Mouse (Mus musculus) limb, embryonic 14.5 days (tissue): Measurements from ENCODE around the gene Osbpl2. TPM values are rescaled to one million over a fixed set of nuclear protein-coding genes. Genes with fewer than 3 reads are reported as not detected.
A peak's percentile ranks its signal among the peaks of the same experiment; 100 is the strongest.

Experiments
- ATAC-seq: fragments of 200-750 bp; cut with Nextera tagmentation; 2 replicates; pipeline ENCODE4 v1.8.0; 2017; ENCODE audit warnings: low read depth, moderate number of reproducible peaks, moderate TSS enrichment; ENCODE audit not compliant: low FRiP score
- DNase-seq: peaks from one replicate; pipeline ENCODE4 v3.0.0-alpha.2; 2015; ENCODE audit warnings: low spot score
- H3K27ac ChIP-seq: fragments of 300-500 bp; sonication (generic); replicated peaks from 2 replicates; pipeline ENCODE4 v1.5.1; 2014; ENCODE audit warnings: low read depth, mild to moderate bottlenecking, low read length, moderate library complexity, mixed read lengths
- H3K27me3 ChIP-seq: fragments of 300-500 bp; sonication (generic); 2 replicates; pipeline ENCODE4 v1.6.1; 2014; ENCODE audit warnings: low read length, mixed read lengths; ENCODE audit not compliant: control insufficient read depth, insufficient read depth
- H3K36me3 ChIP-seq: fragments of 300-500 bp; sonication (generic); 2 replicates; pipeline ENCODE4 v1.6.1; 2014; ENCODE audit warnings: mild to moderate bottlenecking, low read length, moderate library complexity, mixed read lengths; ENCODE audit not compliant: control insufficient read depth, insufficient read depth
- H3K4me1 ChIP-seq: fragments of 300-500 bp; sonication (generic); 2 replicates; pipeline ENCODE4 v1.6.1; 2014; ENCODE audit warnings: antibody characterized with exemption, low read length, mixed read lengths; ENCODE audit not compliant: control insufficient read depth, insufficient read depth
- H3K4me2 ChIP-seq: fragments of 300-500 bp; sonication (generic); replicated peaks from 2 replicates; pipeline ENCODE4 v1.6.1; 2014; ENCODE audit warnings: low read depth, mild to moderate bottlenecking, low read length, moderate library complexity; ENCODE audit not compliant: severe bottlenecking
- H3K4me3 ChIP-seq: fragments of 300-500 bp; sonication (generic); replicated peaks from 2 replicates; pipeline ENCODE4 v1.5.1; 2014; ENCODE audit warnings: low read length
- H3K9ac ChIP-seq: fragments of 300-500 bp; sonication (generic); 2 replicates; pipeline ENCODE4 v1.6.1; 2014; ENCODE audit warnings: mild to moderate bottlenecking, low read depth, low read length, moderate library complexity; ENCODE audit not compliant: severe bottlenecking
- H3K9me3 ChIP-seq: fragments of 300-500 bp; sonication (generic); 2 replicates; pipeline ENCODE4 v1.6.1; 2016; ENCODE audit warnings: low read length; ENCODE audit not compliant: control insufficient read depth
- POLR2A ChIP-seq: fragments of 200-500 bp; IDR thresholded peaks from 2 replicates; pipeline ENCODE4 v1.8.0; 2012; ENCODE audit warnings: inconsistent platforms, mild to moderate bottlenecking, moderate library complexity, borderline replicate concordance; ENCODE audit not compliant: insufficient read depth, insufficient read length; ENCODE audit errors: extremely low read depth
- WGBS: fragments of 180-500 bp; shearing (Covaris S2); extraction: QIAGEN DNeasy Blood & Tissue Kit; methylation state at CpG from one replicate; pipeline ENCODE4 v1.1.7; 2014; 5-methylcytosine and 5-hydroxymethylcytosine counted together
- polyA plus RNA-seq, 2 experiments: library from polyadenylated mRNA; depleted of rRNA in 1 of 2; stranded (reverse) in 1 of 2; unstranded in 1 of 2; fragments of >200 nt; fragmentation: Nextera tagmentation in 1 of 2; extraction: Ambion mirVana in 1 of 2; gene quantifications; 2 replicates each; pipeline versions ENCODE4 v1.2.1 to v1.2.3; 2012 to 2014

The Osbpl2 gene
- polyA plus RNA-seq, 2 experiments = 28.6 to 42.2 TPM

DNA sequence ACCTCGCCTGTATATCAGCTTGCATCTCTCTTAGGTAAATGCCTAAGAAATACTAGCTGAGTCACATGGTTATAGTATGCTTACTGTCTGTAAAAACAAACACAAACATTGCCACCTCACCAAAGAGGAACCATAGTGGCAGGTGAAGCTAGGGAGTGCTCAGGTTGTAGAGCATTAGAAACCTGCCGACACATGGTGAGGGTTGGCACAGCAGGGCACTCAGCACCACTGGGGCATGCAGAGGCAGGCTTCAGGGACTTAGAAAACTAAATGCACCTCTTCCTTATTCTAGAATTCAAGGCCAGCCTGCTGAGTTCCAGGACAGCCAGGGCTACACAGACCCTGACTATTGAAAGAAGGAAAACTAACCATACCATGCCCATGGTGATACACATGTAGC, 47.8 kb downstream of the Osbpl2 start:
- 83% methylated on average over 2 of the region's 2 CpGs for WGBS
- no peak overlapping the region for H3K9ac ChIP-seq
- no peaks in the 10 kb centered on the region for H3K9me3 ChIP-seq
- no peaks in the 10 kb centered on the region for H3K27me3 ChIP-seq
- no peak overlapping the region for H3K4me3 ChIP-seq
- H3K4me1 ChIP-seq = no peaks in the 10 kb centered on the region; the same call in 1 of the 2 replicates
- DNase-seq (no peak), ATAC-seq (no peak)
- peaks cover 12% of the 10 kb centered on the region for H3K36me3 ChIP-seq
- no peak overlapping the region for H3K27ac ChIP-seq
- no peak overlapping the region for H3K4me2 ChIP-seq
- no peak for TF ChIP-seq POLR2A

DNA sequence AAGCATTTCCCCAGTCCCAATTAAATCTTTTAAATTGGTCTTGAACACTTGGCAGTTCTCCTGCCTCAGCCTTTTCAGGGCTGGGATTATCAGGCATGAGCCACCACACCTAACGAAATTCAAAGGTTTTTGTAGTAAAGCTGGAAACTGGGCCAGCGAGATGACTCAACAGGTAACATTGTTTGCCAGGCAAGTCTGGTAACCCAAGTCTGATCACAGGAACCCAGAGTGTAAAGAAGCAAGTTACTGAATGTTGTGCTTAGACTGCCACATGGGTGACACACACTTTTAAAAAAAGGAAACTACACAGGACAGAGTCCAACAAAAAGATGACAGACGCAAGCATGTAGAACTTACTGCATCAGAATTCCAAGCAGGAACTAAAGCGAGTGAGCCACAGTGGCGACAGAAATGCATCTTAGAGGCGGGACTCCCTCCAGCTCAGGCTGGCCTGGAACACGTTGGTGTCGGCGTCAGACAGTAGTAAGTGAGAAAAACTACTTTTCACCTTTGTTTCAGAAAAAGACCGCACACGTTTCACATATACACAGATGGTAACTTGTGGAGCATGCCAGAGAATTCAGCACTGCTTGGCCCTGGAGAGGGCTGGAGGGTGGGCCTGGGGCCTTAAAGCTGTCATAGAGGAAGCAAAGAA, 51.2 kb downstream of the Osbpl2 start:
- no peaks in the 10 kb centered on the region for H3K9me3 ChIP-seq
- no peak overlapping the region for H3K27ac ChIP-seq
- no peaks in the 10 kb centered on the region for H3K27me3 ChIP-seq
- no peak for TF ChIP-seq POLR2A
- 0 out of 2 replicates have a peak overlapping the region, but pooled peaks have one; percentile 97 for H3K4me3 ChIP-seq
- peaks cover 10% of the 10 kb centered on the region; the same call in 1 of the 2 replicates for H3K4me1 ChIP-seq
- peaks cover 23% of the 10 kb centered on the region for H3K36me3 ChIP-seq
- 79% methylated on average over 11 of the region's 11 CpGs for WGBS
- 0 out of 2 replicates have a peak overlapping the region, but pooled peaks have one; percentile 95 for H3K9ac ChIP-seq
- no peak for DNase-seq
- H3K4me2 ChIP-seq = 0 out of 2 replicates have a peak overlapping the region, but pooled peaks have one; percentile 87
- ATAC-seq = no peak

DNA sequence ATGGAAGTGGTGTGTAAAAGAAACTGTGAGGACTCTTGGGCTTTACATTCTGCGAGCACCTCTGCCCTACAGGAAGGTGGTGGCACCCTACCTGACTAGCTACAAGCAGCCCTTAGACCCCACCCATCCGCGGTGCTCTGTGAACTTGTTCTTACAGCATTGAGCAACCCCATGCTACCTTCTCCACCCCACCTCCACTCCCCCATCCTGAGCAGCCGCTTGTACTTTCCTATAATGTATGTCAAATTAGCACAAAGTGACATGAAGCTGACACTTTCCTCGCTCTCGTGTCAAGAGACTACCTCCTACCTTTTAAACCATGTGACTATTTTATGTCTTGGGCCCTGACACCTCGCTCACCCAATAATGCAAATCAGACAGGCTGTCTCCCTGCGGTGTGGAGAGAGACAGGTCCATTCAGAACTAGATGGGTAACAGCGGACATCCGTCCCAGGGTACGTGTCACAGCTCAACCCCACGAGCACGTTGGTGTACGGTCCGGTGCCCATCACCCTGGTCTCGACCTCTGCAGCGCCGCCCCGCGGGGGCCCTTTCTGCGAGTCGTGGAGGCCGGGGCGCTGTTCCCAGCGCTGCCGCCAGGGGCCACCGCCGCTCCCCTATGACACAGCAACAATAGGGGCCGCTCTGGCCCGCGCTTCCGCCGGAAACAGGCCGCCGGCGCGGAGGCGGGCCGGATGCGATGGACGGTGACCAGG, 51.9 kb downstream of the Osbpl2 start, which contains the start of gene Adrm1:
Adrm1 (plus strand) TSS at position 680 of the 716 bp plus-strand sequence.
- ATAC-seq = peak; percentile 99
- no peak for TF ChIP-seq POLR2A
- Histone ChIP-seq H3K9ac (peak within 1 kb of the TSS; percentile 95), H3K27me3 (no peaks in the 10 kb centered on the region), H3K9me3 (no peaks in the 10 kb centered on the region), H3K4me3 (peak within 1 kb of the TSS; percentile 97), H3K27ac (peak within 1 kb of the TSS; percentile 89), H3K36me3 (peaks cover 30% of the 10 kb centered on the region), H3K4me1 (peaks cover 10% of the 10 kb centered on the region; the same call in 1 of the 2 replicates), H3K4me2 (peak within 1 kb of the TSS; percentile 87)
- 4% methylated on average over 37 of the region's 41 CpGs for WGBS
- DNase-seq = peak; percentile 93

DNA sequence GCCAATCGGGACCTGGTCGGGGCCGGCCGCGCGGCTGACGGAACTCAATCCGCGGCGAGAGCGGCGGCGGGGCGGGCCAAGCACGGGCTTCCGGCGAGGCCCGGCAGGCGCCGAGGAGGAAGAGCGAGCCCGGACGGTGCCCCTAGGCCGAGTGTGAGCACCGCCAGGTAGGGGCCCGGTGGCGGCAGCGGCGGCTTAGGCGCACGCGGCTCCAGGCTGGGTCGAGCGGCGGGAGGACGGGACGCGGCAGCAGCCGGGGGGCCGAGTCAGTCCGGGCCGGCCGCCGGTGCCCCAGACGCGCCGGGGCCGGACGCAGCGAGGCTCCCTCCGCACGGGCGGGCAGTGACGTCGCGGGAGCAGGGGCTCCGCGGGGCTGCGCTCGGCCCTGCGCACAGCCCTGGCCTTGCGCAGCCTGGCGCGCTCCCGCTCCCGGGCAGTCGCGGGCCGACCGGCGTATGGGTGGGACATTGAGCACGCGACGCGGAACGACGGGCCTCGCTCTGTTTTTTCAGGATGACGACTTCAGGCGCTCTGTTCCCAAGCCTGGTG, 52.5 kb downstream of the Osbpl2 start:
- DNase-seq (no peak), ATAC-seq (peak; percentile 53)
- Histone ChIP-seq H3K4me3 (peak overlapping the region; percentile 97), H3K36me3 (peaks cover 32% of the 10 kb centered on the region), H3K9me3 (no peaks in the 10 kb centered on the region), H3K9ac (peak overlapping the region; percentile 95), H3K27me3 (no peaks in the 10 kb centered on the region), H3K4me1 (peaks cover 10% of the 10 kb centered on the region; the same call in 1 of the 2 replicates), H3K27ac (peak overlapping the region; percentile 89), H3K4me2 (peak overlapping the region; percentile 87)
- under 1% methylated on average over 42 of the region's 80 CpGs for WGBS
- 0 out of 2 replicates have a peak, but pooled peaks have one; percentile 29 for TF ChIP-seq POLR2A

DNA sequence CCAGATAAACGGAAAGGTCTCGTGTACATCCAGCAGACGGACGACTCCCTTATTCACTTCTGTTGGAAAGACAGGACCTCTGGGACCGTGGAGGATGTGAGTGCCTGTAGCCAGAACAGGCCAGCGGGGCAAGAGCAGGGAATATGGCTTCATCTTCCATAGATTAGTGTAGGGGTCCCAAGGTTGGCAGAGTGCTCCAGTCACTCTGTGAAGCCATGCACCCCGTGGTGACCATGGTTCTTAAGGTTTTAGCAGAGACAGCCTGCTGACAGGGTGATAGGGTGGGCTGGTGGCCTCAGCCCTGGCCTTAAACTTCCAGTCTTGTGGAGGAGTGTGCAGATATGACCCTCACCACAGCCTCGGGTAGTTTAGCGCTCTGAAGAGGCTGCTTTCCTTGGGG, 53.0 kb downstream of the Osbpl2 start:
- peak overlapping the region; percentile 97 for H3K4me3 ChIP-seq
- TF ChIP-seq POLR2A = no peak
- no peaks in the 10 kb centered on the region for H3K9me3 ChIP-seq
- DNase-seq (no peak), ATAC-seq (no peak)
- peak overlapping the region; percentile 87 for H3K4me2 ChIP-seq
- 8% methylated on average over 7 of the region's 9 CpGs for WGBS
- no peaks in the 10 kb centered on the region for H3K27me3 ChIP-seq
- 0 out of 2 replicates have a peak overlapping the region, but pooled peaks have one; percentile 89 for H3K27ac ChIP-seq
- peak overlapping the region; percentile 95 for H3K9ac ChIP-seq
- H3K4me1 ChIP-seq = peaks cover 10% of the 10 kb centered on the region; the same call in 1 of the 2 replicates
- peaks cover 38% of the 10 kb centered on the region for H3K36me3 ChIP-seq
